Mouse (Mus musculus): ENCODE data around the gene Hif3a.

DNA sequence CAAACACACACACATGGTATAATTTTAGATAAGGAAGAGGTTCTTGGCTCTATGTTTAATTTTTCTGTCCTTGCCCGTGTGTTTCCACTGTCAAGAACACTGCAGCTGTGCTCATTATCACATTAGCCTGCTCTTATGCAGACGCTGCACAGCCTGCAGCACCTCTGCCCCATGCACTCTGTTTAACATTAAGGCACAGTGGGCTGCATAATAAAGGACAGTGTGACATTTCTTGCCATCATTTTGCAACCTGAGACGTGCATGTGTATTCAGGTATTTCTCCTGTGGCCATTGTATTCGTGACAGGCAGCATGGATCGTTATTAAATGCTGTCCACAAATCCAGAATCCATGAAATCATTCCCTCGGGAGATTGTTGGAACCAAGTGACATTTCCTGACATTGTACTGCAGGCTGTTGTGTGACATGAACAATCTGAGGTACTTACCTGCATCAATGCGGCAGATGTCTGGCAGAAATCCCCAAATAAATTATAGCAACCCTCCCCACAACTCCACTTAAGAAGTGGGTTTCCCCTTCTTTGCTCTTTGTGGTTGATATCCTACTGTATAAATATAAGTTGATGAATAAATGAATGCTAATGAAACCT lies 74.6 kb downstream of the Hif3a start:
- TF ChIP-seq GATA1 (IDR thresholded peaks at IDR 0.05; ENCODE audit: low read length) (no peak), TAL1 (IDR thresholded peaks at IDR 0.05; ENCODE audit: low read length) (no peak)

Measured in erythroblast, embryonic 14.5 days (primary cell).